Mouse (Mus musculus): ENCODE measurements at regions not wholly inside any gene's neighbourhood (a gene's known extent, or its start where the extent isn't known, plus 50 kb on each side); places are given as distances from the start of the nearest gene placed in this dataset.

DNA sequence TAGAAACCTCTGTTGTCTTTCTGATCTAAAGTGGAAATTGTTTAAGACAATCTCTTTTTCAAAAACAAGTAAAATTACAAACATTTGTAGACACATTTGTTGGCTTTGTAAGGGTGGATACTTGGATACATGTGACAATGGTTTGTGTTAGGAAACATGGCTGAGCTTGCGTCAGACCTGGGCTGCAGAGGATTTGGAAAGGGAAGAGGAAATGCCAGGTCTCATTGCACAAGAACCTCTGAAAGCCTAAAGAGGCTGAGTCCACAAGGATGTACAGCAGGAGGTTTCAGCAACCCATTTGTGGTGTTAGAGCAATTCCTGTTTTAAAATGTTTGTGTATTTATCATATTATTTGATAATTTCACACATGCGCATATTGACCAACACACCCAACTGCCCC is 235.3 kb upstream of the Irx2 start:
- no peaks in the 10 kb centered on the region for H3K36me3 ChIP-seq
- WGBS: 86% methylated on average over 2 of the region's 2 CpGs
- ATAC-seq (ENCODE audit: low FRiP score, low read depth): no peak
- no peaks in the 10 kb centered on the region for H3K27me3 ChIP-seq
- no peak overlapping the region for H3K4me3 ChIP-seq
- no peaks in the 10 kb centered on the region for H3K4me1 ChIP-seq
- no peak overlapping the region for H3K4me2 ChIP-seq (replicated peaks)
- H3K9ac ChIP-seq: no peak overlapping the region
- no peaks in the 10 kb centered on the region for H3K9me3 ChIP-seq
- H3K27ac ChIP-seq: no peak overlapping the region

GRCm38 (mm10) chr13:72400677-72401076 is 227.9 kb upstream of the Irx2 start:
- H3K4me2 ChIP-seq (replicated peaks): peak overlapping the region; percentile 55
- no peak overlapping the region for H3K27ac ChIP-seq
- peak; percentile 76 for ATAC-seq (ENCODE audit: low FRiP score, low read depth)

GRCm38 (mm10) chr13:72409238-72409965 is 219.2 kb upstream of the Irx2 start:
- no peak overlapping the region for H3K27ac ChIP-seq
- no peak overlapping the region for H3K4me3 ChIP-seq
- H3K9ac ChIP-seq: no peak overlapping the region
- H3K9me3 ChIP-seq: no peaks in the 10 kb centered on the region
- no peaks in the 10 kb centered on the region; the same call in 1 of the 2 replicates for H3K27me3 ChIP-seq
- H3K4me1 ChIP-seq: no peaks in the 10 kb centered on the region
- H3K36me3 ChIP-seq: no peaks in the 10 kb centered on the region
- ATAC-seq (ENCODE audit: low FRiP score, low read depth): no peak
- WGBS: 84% methylated on average over 11 of the region's 11 CpGs
- no peak overlapping the region for H3K4me2 ChIP-seq (replicated peaks)

More at GRCm38 (mm10) chr13:72400677-72401076, 227.9 kb upstream of the Irx2 start:
- peak overlapping the region; percentile 39; the same call in 1 of the 2 replicates for H3K9ac ChIP-seq
- no peaks in the 10 kb centered on the region for H3K9me3 ChIP-seq
- WGBS: 1% methylated on average over 10 of the region's 10 CpGs
- no peaks in the 10 kb centered on the region for H3K36me3 ChIP-seq
- H3K27me3 ChIP-seq: peaks cover 11% of the 10 kb centered on the region
- H3K4me3 ChIP-seq: peak overlapping the region; percentile 7; the same call in 1 of the 2 replicates
- peaks cover 13% of the 10 kb centered on the region for H3K4me1 ChIP-seq

DNA sequence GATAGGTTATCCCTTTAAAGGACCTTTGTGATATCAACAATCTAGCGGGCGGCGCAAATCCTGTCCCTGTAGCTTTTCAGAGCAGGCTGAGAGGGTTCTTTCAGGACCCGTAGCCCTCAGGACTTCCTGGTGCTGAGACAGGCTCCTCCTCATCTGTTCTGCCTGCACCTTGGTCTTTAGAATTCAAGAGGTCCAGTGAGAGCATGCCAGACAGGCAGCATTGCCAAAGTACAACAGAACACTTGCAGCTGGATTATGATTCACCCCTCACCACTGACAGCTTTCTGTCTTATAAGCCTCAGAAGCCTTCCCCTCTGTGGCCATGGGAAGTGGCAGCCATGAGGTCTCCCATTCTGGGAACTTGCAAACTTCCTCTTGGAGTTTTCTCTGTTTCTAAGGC is 216.0 kb upstream of the Irx2 start:
- Histone ChIP-seq H3K9ac (no peak overlapping the region), H3K4me3 (no peak overlapping the region), H3K4me1 (no peaks in the 10 kb centered on the region), H3K36me3 (no peaks in the 10 kb centered on the region), H3K27me3 (no peaks in the 10 kb centered on the region; the same call in 1 of the 2 replicates), H3K4me2 (replicated peaks) (no peak overlapping the region), H3K9me3 (no peaks in the 10 kb centered on the region), H3K27ac (no peak overlapping the region)
- ATAC-seq (ENCODE audit: low FRiP score, low read depth): no peak
- 91% methylated on average over 4 of the region's 4 CpGs for WGBS

- no peak overlapping the region for H3K27ac ChIP-seq
- H3K9me3 ChIP-seq: no peaks in the 10 kb centered on the region
- WGBS: 72% methylated on average over 2 of the region's 2 CpGs
- H3K4me1 ChIP-seq: no peaks in the 10 kb centered on the region
- no peak overlapping the region for H3K4me3 ChIP-seq
- no peak overlapping the region for H3K9ac ChIP-seq
- no peaks in the 10 kb centered on the region for H3K36me3 ChIP-seq
- ATAC-seq (ENCODE audit: low FRiP score, low read depth): no peak
- H3K4me2 ChIP-seq (replicated peaks): no peak overlapping the region
- no peaks in the 10 kb centered on the region; the same call in 1 of the 2 replicates for H3K27me3 ChIP-seq
Measured at GRCm38 (mm10) chr13:72416981-72417380, 211.6 kb upstream of the Irx2 start.

DNA sequence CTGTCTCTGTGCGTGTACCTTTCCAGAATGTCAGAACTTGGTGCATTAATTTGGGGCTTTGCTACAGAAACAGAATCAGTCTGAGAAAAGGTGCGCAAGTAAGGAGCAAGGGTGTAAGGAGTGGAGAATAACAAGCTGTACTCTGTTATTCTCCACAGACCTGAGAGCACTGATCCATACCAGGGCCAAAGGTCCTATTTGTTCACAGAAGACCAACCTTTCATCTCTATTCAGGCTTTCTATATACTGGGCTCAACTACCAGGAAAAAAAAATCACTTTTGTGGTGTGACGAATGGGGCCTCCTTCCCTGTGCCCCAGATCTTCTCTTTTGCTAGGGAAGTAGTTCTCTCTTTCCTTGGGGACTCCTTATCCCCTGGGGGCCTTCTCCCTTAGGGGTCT is 210.8 kb upstream of the Irx2 start:
- Histone ChIP-seq H3K4me3 (no peak overlapping the region), H3K9me3 (no peaks in the 10 kb centered on the region), H3K27ac (no peak overlapping the region), H3K4me2 (replicated peaks) (no peak overlapping the region), H3K9ac (no peak overlapping the region), H3K4me1 (no peaks in the 10 kb centered on the region), H3K27me3 (no peaks in the 10 kb centered on the region), H3K36me3 (no peaks in the 10 kb centered on the region)
- WGBS: 88% methylated on average over 3 of the region's 3 CpGs
- ATAC-seq (ENCODE audit: low FRiP score, low read depth): no peak

- H3K27ac ChIP-seq: no peak overlapping the region
- H3K4me2 ChIP-seq (replicated peaks): no peak overlapping the region
- H3K9ac ChIP-seq: no peak overlapping the region
- no peaks in the 10 kb centered on the region for H3K36me3 ChIP-seq
- no peak overlapping the region for H3K4me3 ChIP-seq
- H3K4me1 ChIP-seq: no peaks in the 10 kb centered on the region
- 64% methylated on average over 2 of the region's 2 CpGs for WGBS
- ATAC-seq (ENCODE audit: low FRiP score, low read depth): no peak
- no peaks in the 10 kb centered on the region for H3K27me3 ChIP-seq
- H3K9me3 ChIP-seq: no peaks in the 10 kb centered on the region
Measured at GRCm38 (mm10) chr13:72418285-72418684, 210.3 kb upstream of the Irx2 start.

GRCm38 (mm10) chr13:72419532-72419931 is 209.1 kb upstream of the Irx2 start:
- H3K9ac ChIP-seq: no peak overlapping the region
- 82% methylated on average over 4 of the region's 4 CpGs for WGBS
- no peaks in the 10 kb centered on the region for H3K4me1 ChIP-seq
- no peak for ATAC-seq (ENCODE audit: low FRiP score, low read depth)
- H3K36me3 ChIP-seq: no peaks in the 10 kb centered on the region
- H3K9me3 ChIP-seq: no peaks in the 10 kb centered on the region
- no peak overlapping the region for H3K4me2 ChIP-seq (replicated peaks)
- H3K27ac ChIP-seq: no peak overlapping the region
- no peak overlapping the region for H3K4me3 ChIP-seq
- no peaks in the 10 kb centered on the region for H3K27me3 ChIP-seq

DNA sequence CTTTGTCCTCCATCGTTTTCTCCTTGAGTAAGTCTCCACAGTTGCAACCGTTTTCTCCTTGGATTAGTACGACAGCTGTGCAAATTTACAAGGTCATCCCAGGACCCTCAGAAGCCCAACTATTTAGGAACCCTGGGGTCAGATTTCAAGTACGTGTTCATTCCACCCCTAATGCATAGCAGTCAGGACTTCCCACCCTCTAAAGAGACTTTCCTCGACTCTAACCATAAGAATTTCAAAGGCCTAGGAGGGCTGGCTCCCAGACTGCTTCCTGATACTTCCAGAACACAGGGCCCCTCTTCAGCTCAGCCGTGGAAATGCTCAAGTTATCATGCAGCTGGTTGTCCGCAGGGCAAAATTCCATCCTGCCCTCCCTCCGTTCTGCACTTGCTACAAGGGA is 202.7 kb upstream of the Irx2 start:
- peak; percentile 86 for ATAC-seq (ENCODE audit: low FRiP score, low read depth)
- Histone ChIP-seq H3K4me2 (replicated peaks) (no peak overlapping the region), H3K27me3 (no peaks in the 10 kb centered on the region), H3K9me3 (no peaks in the 10 kb centered on the region), H3K4me3 (no peak overlapping the region), H3K9ac (no peak overlapping the region), H3K4me1 (peaks cover 10% of the 10 kb centered on the region), H3K27ac (no peak overlapping the region), H3K36me3 (no peaks in the 10 kb centered on the region)
- 21% methylated on average over 8 of the region's 8 CpGs for WGBS

GRCm38 (mm10) chr13:72445336-72445735 is 183.3 kb upstream of the Irx2 start:
- WGBS: 67% methylated on average over 3 of the region's 3 CpGs
- H3K36me3 ChIP-seq: no peaks in the 10 kb centered on the region

GRCm38 (mm10) chr13:72448458-72449058 is 180.1 kb upstream of the Irx2 start:
- no peak overlapping the region for H3K9ac ChIP-seq
- H3K36me3 ChIP-seq: no peaks in the 10 kb centered on the region
- H3K4me1 ChIP-seq: no peaks in the 10 kb centered on the region
- H3K4me2 ChIP-seq (replicated peaks): no peak overlapping the region
- H3K27ac ChIP-seq: no peak overlapping the region
- H3K27me3 ChIP-seq: 0 out of 2 replicates have a peak, but pooled peaks cover 2% of the 10 kb centered on the region
- WGBS: 80% methylated on average over 5 of the region's 5 CpGs
- H3K9me3 ChIP-seq: no peaks in the 10 kb centered on the region
- ATAC-seq (ENCODE audit: low FRiP score, low read depth): no peak
- H3K4me3 ChIP-seq: no peak overlapping the region

More at GRCm38 (mm10) chr13:72445336-72445735, 183.3 kb upstream of the Irx2 start:
- Histone ChIP-seq H3K4me1 (no peaks in the 10 kb centered on the region), H3K4me2 (replicated peaks) (no peak overlapping the region), H3K4me3 (no peak overlapping the region), H3K27me3 (0 out of 2 replicates have a peak, but pooled peaks cover 2% of the 10 kb centered on the region), H3K9me3 (no peaks in the 10 kb centered on the region), H3K9ac (no peak overlapping the region), H3K27ac (no peak overlapping the region)
- ATAC-seq (ENCODE audit: low FRiP score, low read depth): no peak

- no peak overlapping the region for H3K27ac ChIP-seq
- H3K9me3 ChIP-seq: no peaks in the 10 kb centered on the region
- no peak overlapping the region for H3K9ac ChIP-seq
- 44% methylated on average over 7 of the region's 7 CpGs for WGBS
- H3K4me2 ChIP-seq (replicated peaks): no peak overlapping the region
- peaks cover 17% of the 10 kb centered on the region for H3K27me3 ChIP-seq
- ATAC-seq (ENCODE audit: low FRiP score, low read depth): no peak
- no peaks in the 10 kb centered on the region for H3K36me3 ChIP-seq
- H3K4me1 ChIP-seq: no peaks in the 10 kb centered on the region
- H3K4me3 ChIP-seq: no peak overlapping the region
Measured at GRCm38 (mm10) chr13:72495353-72495752, 133.3 kb upstream of the Irx2 start.
